Mouse (Mus musculus): ENCODE results near the gene Ifna9. TPM values are rescaled to one million over a fixed set of nuclear protein-coding genes. Genes with fewer than 3 reads are reported as not detected.

The Ifna9 gene
- polyA plus RNA-seq (2021; fragmentation: Nextera tagmentation) = not detected in 2 replicates
- long read RNA-seq, experiment 1 = 0 reads
- long read RNA-seq, experiment 2 = 0 reads

DNA sequence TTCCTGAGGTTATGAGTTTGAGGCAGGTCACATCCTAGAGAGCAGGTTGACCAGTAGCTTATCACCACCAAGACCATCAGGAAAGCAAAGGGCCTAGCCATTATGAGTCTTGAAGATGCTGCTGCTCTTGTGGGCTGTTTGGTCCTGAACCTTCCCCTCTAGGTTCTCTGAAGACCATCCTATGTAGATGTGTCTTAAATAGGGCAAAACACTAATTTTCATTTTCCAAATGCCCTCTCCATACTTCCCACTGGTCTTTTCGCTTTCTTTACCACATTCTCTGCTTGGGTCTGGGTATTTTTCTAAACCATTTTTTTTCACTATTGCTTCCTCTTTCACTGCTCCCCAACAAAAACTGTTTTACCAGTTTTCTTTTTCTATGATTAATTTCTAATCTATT lies at the start of gene Ifna9:
Gene Ifna9, minus strand, starts transcription at position 101 of the 400 bp plus-strand sequence.

DNA sequence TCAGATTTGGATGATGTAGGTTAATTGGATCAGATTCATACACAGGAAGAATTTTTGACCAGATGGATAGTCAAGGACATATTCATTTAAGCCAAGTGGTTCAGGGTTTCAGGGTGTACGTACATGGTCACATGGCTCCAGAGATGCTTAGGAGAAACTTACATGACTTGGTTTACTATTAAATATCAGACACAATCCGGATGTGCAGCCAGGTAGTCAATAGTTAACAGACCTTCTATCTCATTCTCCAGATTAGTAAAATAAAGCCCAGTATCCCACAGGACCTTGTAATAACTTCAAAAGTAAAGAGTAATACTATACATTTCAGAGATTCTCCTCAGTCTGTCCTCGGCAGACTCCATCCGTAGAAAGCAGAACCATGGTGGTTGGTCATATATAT lies 42.1 kb upstream of the Ifna9 start, which contains the start of gene C87499:
Gene C87499, minus strand, starts transcription at position 101 of the 400 bp plus-strand sequence.

DNA sequence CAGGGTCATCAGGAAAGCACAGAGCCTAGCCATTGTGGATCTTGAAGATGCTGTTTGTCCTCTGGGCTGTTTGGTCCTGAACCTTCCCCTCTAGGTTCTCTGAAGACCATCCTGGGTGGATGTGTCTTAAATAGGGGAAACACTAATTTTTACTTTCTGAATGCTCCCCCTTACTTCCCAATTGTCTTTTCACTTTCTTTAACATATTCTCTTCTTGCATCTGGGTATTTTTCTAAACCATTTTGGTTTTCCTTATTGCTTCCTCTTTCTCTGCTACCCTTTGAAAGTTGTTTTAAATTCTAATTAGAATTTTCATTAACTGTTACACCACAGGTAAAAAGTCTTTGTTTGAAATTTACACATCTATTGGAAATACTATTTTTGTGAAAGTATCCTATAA lies 11.1 kb upstream of the Ifna9 start, which contains the start of gene Ifna12:
Gene Ifna12, minus strand, starts transcription at position 101 of the 400 bp plus-strand sequence.

DNA sequence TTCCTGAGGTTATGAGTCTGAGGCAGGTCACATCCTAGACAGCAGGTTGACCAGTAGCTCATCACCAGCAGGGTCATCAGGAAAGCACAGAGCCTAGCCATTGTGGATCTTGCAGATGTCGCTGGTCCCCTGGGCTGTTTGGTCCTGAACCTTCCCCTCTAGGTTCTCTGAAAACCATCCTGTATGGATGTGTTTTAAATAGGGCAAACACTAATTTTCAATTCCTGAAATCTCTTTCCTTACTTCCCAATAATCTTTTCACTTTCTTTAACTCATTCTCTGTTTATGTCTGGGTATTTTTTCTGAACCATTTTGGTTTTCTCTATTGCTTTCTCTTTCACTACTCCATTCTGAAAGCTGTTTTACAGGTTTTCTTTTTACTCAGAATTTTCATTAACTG lies 20.5 kb downstream of the Ifna9 start, which contains the start of gene Ifna14:
Gene Ifna14, minus strand, starts transcription at position 101 of the 400 bp plus-strand sequence.

DNA sequence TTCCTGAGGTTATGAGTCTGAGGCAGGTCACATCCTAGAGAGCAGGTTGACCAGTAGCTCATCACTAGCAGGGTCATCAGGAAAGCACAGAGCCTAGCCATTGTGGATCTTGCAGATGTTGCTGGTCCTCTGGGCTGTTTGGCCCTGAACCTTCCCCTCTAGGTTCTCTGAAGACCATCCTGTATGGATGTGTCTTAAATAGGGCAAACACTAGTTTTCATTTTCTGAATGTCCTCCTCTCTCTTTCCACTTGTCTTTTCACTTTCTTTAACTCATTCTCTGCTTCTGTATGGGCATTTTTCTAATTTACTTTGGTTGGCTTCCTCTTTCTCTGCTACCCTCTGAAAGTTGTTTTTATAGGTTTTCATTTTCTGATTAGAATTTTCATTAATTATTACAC lies 34.0 kb downstream of the Ifna9 start, which contains the start of gene Ifna15:
Gene Ifna15, minus strand, starts transcription at position 101 of the 400 bp plus-strand sequence.

Other genes starting within 250 kb of the Ifna9 start
- 1.4 and 2.1 TPM in 2 replicates for gene Hacd4, start 153.5 kb downstream of the Ifna9 start, polyA plus RNA-seq (2021; fragmentation: Nextera tagmentation)
- not detected in 2 replicates for gene Ifnb1, start 69.6 kb downstream of the Ifna9 start, polyA plus RNA-seq (2021; fragmentation: Nextera tagmentation)
- gene Ifna15, start 34.1 kb downstream of the Ifna9 start, polyA plus RNA-seq (2021; fragmentation: Nextera tagmentation) = not detected in 2 replicates
- gene Ifna14, start 20.6 kb downstream of the Ifna9 start, polyA plus RNA-seq (2021; fragmentation: Nextera tagmentation) = not detected in 2 replicates
- not detected in 2 replicates for gene Ifna12, start 11.0 kb upstream of the Ifna9 start, polyA plus RNA-seq (2021; fragmentation: Nextera tagmentation)
- gene C87499, start 42.0 kb upstream of the Ifna9 start, polyA plus RNA-seq (2021; fragmentation: Nextera tagmentation) = not detected in 2 replicates
- gene Ifna13, start 52.1 kb upstream of the Ifna9 start, polyA plus RNA-seq (2021; fragmentation: Nextera tagmentation) = not detected in 2 replicates
- not detected in 2 replicates for gene Ifna16, start 84.5 kb upstream of the Ifna9 start, polyA plus RNA-seq (2021; fragmentation: Nextera tagmentation)
- gene Ifna2, start 91.5 kb upstream of the Ifna9 start, polyA plus RNA-seq (2021; fragmentation: Nextera tagmentation) = not detected in 2 replicates
- not detected in 2 replicates for gene Ifnab, start 99.0 kb upstream of the Ifna9 start, polyA plus RNA-seq (2021; fragmentation: Nextera tagmentation)
- gene Gm26566, start 129.4 kb upstream of the Ifna9 start, polyA plus RNA-seq (2021; fragmentation: Nextera tagmentation) = 1.0 and 1.5 TPM in 2 replicates
- gene Klhl9, start 130.1 kb upstream of the Ifna9 start, polyA plus RNA-seq (2021; fragmentation: Nextera tagmentation) = 57.9 and 73.6 TPM in 2 replicates
- not detected in 2 replicates for gene Gm13271, start 162.5 kb upstream of the Ifna9 start, polyA plus RNA-seq (2021; fragmentation: Nextera tagmentation)
- gene Gm13283, start 167.7 kb upstream of the Ifna9 start, polyA plus RNA-seq (2021; fragmentation: Nextera tagmentation) = not detected in 2 replicates
- gene Gm13290, start 181.4 kb upstream of the Ifna9 start, polyA plus RNA-seq (2021; fragmentation: Nextera tagmentation) = not detected in 2 replicates
- gene Gm13289, start 184.5 kb upstream of the Ifna9 start, polyA plus RNA-seq (2021; fragmentation: Nextera tagmentation) = not detected in 2 replicates
- gene Gm13272, start 187.5 kb upstream of the Ifna9 start, polyA plus RNA-seq (2021; fragmentation: Nextera tagmentation) = not detected in 2 replicates
- gene Ifnz, start 189.7 kb upstream of the Ifna9 start, polyA plus RNA-seq (2021; fragmentation: Nextera tagmentation) = not detected in 2 replicates
- gene Gm13276, start 193.3 kb upstream of the Ifna9 start, polyA plus RNA-seq (2021; fragmentation: Nextera tagmentation) = not detected in 2 replicates
- not detected in 2 replicates for gene Gm13277, start 196.2 kb upstream of the Ifna9 start, polyA plus RNA-seq (2021; fragmentation: Nextera tagmentation)
- gene Gm13278, start 199.2 kb upstream of the Ifna9 start, polyA plus RNA-seq (2021; fragmentation: Nextera tagmentation) = not detected in 2 replicates
- gene Gm13275, start 202.1 kb upstream of the Ifna9 start, polyA plus RNA-seq (2021; fragmentation: Nextera tagmentation) = not detected in 2 replicates
- gene Gm13279, start 205.0 kb upstream of the Ifna9 start, polyA plus RNA-seq (2021; fragmentation: Nextera tagmentation) = not detected in 2 replicates
- not detected in 2 replicates for gene Gm13285, start 207.3 kb upstream of the Ifna9 start, polyA plus RNA-seq (2021; fragmentation: Nextera tagmentation)
- not detected in 2 replicates for gene Gm13287, start 210.9 kb upstream of the Ifna9 start, polyA plus RNA-seq (2021; fragmentation: Nextera tagmentation)
- not detected in 2 replicates for gene Gm13288, start 213.1 kb upstream of the Ifna9 start, polyA plus RNA-seq (2021; fragmentation: Nextera tagmentation)
- not detected in 2 replicates for gene Ifna7, start 223.8 kb upstream of the Ifna9 start, polyA plus RNA-seq (2021; fragmentation: Nextera tagmentation)
- not detected in 2 replicates for gene Ifna11, start 227.6 kb upstream of the Ifna9 start, polyA plus RNA-seq (2021; fragmentation: Nextera tagmentation)
- not detected in 2 replicates for gene Ifna6, start 235.0 kb upstream of the Ifna9 start, polyA plus RNA-seq (2021; fragmentation: Nextera tagmentation)
- gene Ifna5, start 243.1 kb upstream of the Ifna9 start, polyA plus RNA-seq (2021; fragmentation: Nextera tagmentation) = not detected in 2 replicates
- gene Ifna4, start 249.5 kb upstream of the Ifna9 start, polyA plus RNA-seq (2021; fragmentation: Nextera tagmentation) = not detected in 2 replicates

Measured in left cerebral cortex, adult 6 months (tissue).